ENCODE assay signal across 28 mouse cellular contexts in the genomic region with DNA sequence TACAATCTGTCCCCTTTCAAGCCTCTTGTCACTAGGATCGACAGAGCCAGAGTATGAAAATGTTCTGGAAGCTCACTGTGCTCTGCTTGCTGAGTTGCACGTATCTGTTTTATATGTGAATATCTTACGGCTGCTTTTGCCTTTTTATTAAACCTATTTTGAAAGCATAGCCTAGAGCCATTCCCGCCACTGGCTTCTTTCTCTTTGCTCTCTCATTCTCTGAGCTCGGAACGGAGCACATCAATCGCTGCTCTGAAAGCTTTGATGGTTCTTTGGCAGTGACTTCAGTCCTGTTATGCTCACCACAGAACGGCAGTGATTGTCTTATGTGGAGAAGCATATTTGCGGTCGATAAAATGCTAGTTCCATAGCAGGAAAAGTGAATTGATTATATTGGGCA.
DNase-seq lines count a peak whose midpoint lies in the region; ATAC-seq and TF ChIP-seq lines count a peak whose summit lies in the region.
"Had no signal": no experiment of that assay in that cellular context is flagged by ENCODE, and none has a peak within 500 bp of the region (broad histone marks: within the 10 kb centered on the region; RNA-seq: fewer than 3 reads in every experiment).

No protein-coding gene starts in this region.

- H3K9me3 ChIP-seq in embryonic facial prominence, embryonic 14.5 days (ENCODE audit: control insufficient read depth, low read length): 0 out of 2 replicates have a peak, but pooled peaks cover 3% of the 10 kb centered on the region
- no peaks in the 10 kb centered on the region for H3K9me3 ChIP-seq in embryonic facial prominence, embryonic 10.5 days
- H3K9me3 ChIP-seq in kidney, embryonic 16.5 days (ENCODE audit: low read length): no peaks in the 10 kb centered on the region
- H3K9me3 ChIP-seq in midbrain, embryonic 13.5 days: peaks cover 4% of the 10 kb centered on the region; the same call in 1 of the 2 replicates
- H3K9me3 ChIP-seq in midbrain, embryonic 11.5 days (ENCODE audit: control insufficient read depth, low read length): no peaks in the 10 kb centered on the region; the same call in 1 of the 2 replicates
- no peaks in the 10 kb centered on the region for H3K9me3 ChIP-seq in midbrain, postnatal 0 days (ENCODE audit: low read length)
- H3K9me3 ChIP-seq in liver, embryonic 12.5 days (replicated peaks): no peaks in the 10 kb centered on the region
- H3K9me3 ChIP-seq: hindbrain, embryonic 13.5 days; limb, embryonic 15.5 days had no signal

- ATAC-seq in embryonic facial prominence, embryonic 14.5 days (ENCODE audit: low read depth): no peak
- ATAC-seq in kidney, embryonic 16.5 days (ENCODE audit: low FRiP score, low TSS enrichment): no peak
- ATAC-seq in midbrain, embryonic 13.5 days: peak; percentile 70
- ATAC-seq in midbrain, embryonic 11.5 days (ENCODE audit: low FRiP score): no peak
- peak; percentile 68; the same call in 1 of the 2 replicates for ATAC-seq in midbrain, postnatal 0 days (ENCODE audit: low FRiP score)
- no peak for ATAC-seq in liver, embryonic 12.5 days
- ATAC-seq: activated CD4-positive, CD25-positive, alpha-beta regulatory T cell, adult 4 months; inflammation-experienced regulatory T-cells, adult 6 months had no signal

- H3K27me3 ChIP-seq in embryonic facial prominence, embryonic 14.5 days (replicated peaks; ENCODE audit: control insufficient read depth, insufficient read depth, low read length): no peaks in the 10 kb centered on the region
- H3K27me3 ChIP-seq in embryonic facial prominence, embryonic 10.5 days (replicated peaks; ENCODE audit: low read depth, poor library complexity, severe bottlenecking): no peaks in the 10 kb centered on the region
- H3K27me3 ChIP-seq in kidney, embryonic 16.5 days (ENCODE audit: insufficient read depth, low read length): no peaks in the 10 kb centered on the region
- H3K27me3 ChIP-seq in midbrain, embryonic 13.5 days: no peaks in the 10 kb centered on the region
- H3K27me3 ChIP-seq in midbrain, embryonic 11.5 days (ENCODE audit: control insufficient read depth, insufficient read depth, low read length): no peaks in the 10 kb centered on the region
- no peaks in the 10 kb centered on the region for H3K27me3 ChIP-seq in midbrain, postnatal 0 days (ENCODE audit: insufficient read depth, low read length)
- no peaks in the 10 kb centered on the region for H3K27me3 ChIP-seq in liver, embryonic 12.5 days (replicated peaks)
- H3K27me3 ChIP-seq: CH12.LX; embryonic facial prominence, embryonic 12.5 days; hindbrain, embryonic 13.5 days; limb, embryonic 15.5 days had no signal

- H3K36me3 ChIP-seq in embryonic facial prominence, embryonic 14.5 days (ENCODE audit: control insufficient read depth, insufficient read depth, low read length): no peaks in the 10 kb centered on the region
- no peaks in the 10 kb centered on the region for H3K36me3 ChIP-seq in embryonic facial prominence, embryonic 10.5 days (replicated peaks)
- H3K36me3 ChIP-seq in kidney, embryonic 16.5 days (ENCODE audit: insufficient read depth, low read length): no peaks in the 10 kb centered on the region
- no peaks in the 10 kb centered on the region for H3K36me3 ChIP-seq in midbrain, embryonic 13.5 days
- no peaks in the 10 kb centered on the region for H3K36me3 ChIP-seq in midbrain, embryonic 11.5 days (ENCODE audit: control insufficient read depth, insufficient read depth, low read length)
- no peaks in the 10 kb centered on the region for H3K36me3 ChIP-seq in midbrain, postnatal 0 days (ENCODE audit: insufficient read depth, low read length)
- H3K36me3 ChIP-seq in liver, embryonic 12.5 days: no peaks in the 10 kb centered on the region
- H3K36me3 ChIP-seq: embryonic facial prominence, embryonic 12.5 days; forebrain, embryonic 10.5 days; hindbrain, embryonic 13.5 days; limb, embryonic 15.5 days had no signal

- H3K4me1 ChIP-seq in embryonic facial prominence, embryonic 14.5 days (ENCODE audit: control insufficient read depth, insufficient read depth, low read length): no peaks in the 10 kb centered on the region
- H3K4me1 ChIP-seq in embryonic facial prominence, embryonic 10.5 days: no peaks in the 10 kb centered on the region
- no peaks in the 10 kb centered on the region for H3K4me1 ChIP-seq in kidney, embryonic 16.5 days (ENCODE audit: insufficient read depth, low read length)
- no peaks in the 10 kb centered on the region for H3K4me1 ChIP-seq in midbrain, embryonic 13.5 days (replicated peaks)
- H3K4me1 ChIP-seq in midbrain, embryonic 11.5 days (ENCODE audit: control insufficient read depth, insufficient read depth, low read length): no peaks in the 10 kb centered on the region
- no peaks in the 10 kb centered on the region for H3K4me1 ChIP-seq in midbrain, postnatal 0 days (ENCODE audit: insufficient read depth, low read length)
- H3K4me1 ChIP-seq in liver, embryonic 12.5 days: no peaks in the 10 kb centered on the region
- H3K4me1 ChIP-seq: embryonic facial prominence, embryonic 12.5 days; forebrain, embryonic 10.5 days; hindbrain, embryonic 13.5 days; limb, embryonic 15.5 days had no signal

- 49% methylated on average over 10 of the region's 10 CpGs for WGBS in embryonic facial prominence, embryonic 14.5 days
- 82% methylated on average over 10 of the region's 10 CpGs for WGBS in embryonic facial prominence, embryonic 10.5 days
- 72% methylated on average over 10 of the region's 10 CpGs for WGBS in kidney, embryonic 16.5 days
- 82% methylated on average over 10 of the region's 10 CpGs for WGBS in midbrain, embryonic 13.5 days
- 91% methylated on average over 10 of the region's 10 CpGs for WGBS in midbrain, embryonic 11.5 days
- 48% methylated on average over 10 of the region's 10 CpGs for WGBS in midbrain, postnatal 0 days
- 80% methylated on average over 10 of the region's 10 CpGs for WGBS in liver, embryonic 12.5 days (ENCODE audit: insufficient replicate concordance)

- H3K9ac ChIP-seq in embryonic facial prominence, embryonic 14.5 days (ENCODE audit: low read depth, low read length): no peak overlapping the region
- no peak overlapping the region for H3K9ac ChIP-seq in kidney, embryonic 16.5 days (replicated peaks; ENCODE audit: low read length)
- no peak overlapping the region for H3K9ac ChIP-seq in midbrain, embryonic 13.5 days (replicated peaks)
- no peak overlapping the region for H3K9ac ChIP-seq in midbrain, embryonic 11.5 days (ENCODE audit: low read length)
- no peak overlapping the region for H3K9ac ChIP-seq in midbrain, postnatal 0 days (replicated peaks; ENCODE audit: low read length, poor library complexity, severe bottlenecking)
- no peak overlapping the region for H3K9ac ChIP-seq in liver, embryonic 12.5 days
- H3K9ac ChIP-seq: embryonic facial prominence, embryonic 12.5 days; hindbrain, embryonic 13.5 days; limb, embryonic 15.5 days; liver, embryonic 14.5 days had no signal

- no peak for TF ChIP-seq CTCF in midbrain, postnatal 0 days (IDR thresholded peaks at IDR 0.05)

- H3K27ac ChIP-seq in embryonic facial prominence, embryonic 14.5 days (replicated peaks; ENCODE audit: low read depth, low read length): no peak overlapping the region
- H3K27ac ChIP-seq in embryonic facial prominence, embryonic 10.5 days (replicated peaks): no peak overlapping the region
- no peak overlapping the region for H3K27ac ChIP-seq in kidney, embryonic 16.5 days (ENCODE audit: low read length)
- no peak overlapping the region for H3K27ac ChIP-seq in midbrain, embryonic 13.5 days
- H3K27ac ChIP-seq in midbrain, embryonic 11.5 days (ENCODE audit: low read depth, low read length): no peak overlapping the region
- no peak overlapping the region for H3K27ac ChIP-seq in midbrain, postnatal 0 days (ENCODE audit: low read depth, low read length)
- no peak overlapping the region for H3K27ac ChIP-seq in liver, embryonic 12.5 days
- H3K27ac ChIP-seq: embryonic facial prominence, embryonic 12.5 days; forebrain, embryonic 10.5 days; hindbrain, embryonic 13.5 days; limb, embryonic 15.5 days; liver, embryonic 14.5 days had no signal

- no peak overlapping the region for H3K4me2 ChIP-seq in embryonic facial prominence, embryonic 14.5 days (ENCODE audit: low read depth, low read length)
- H3K4me2 ChIP-seq in kidney, embryonic 16.5 days (replicated peaks; ENCODE audit: low read depth, low read length): 0 out of 2 replicates have a peak overlapping the region, but pooled peaks have one; percentile 10
- no peak overlapping the region for H3K4me2 ChIP-seq in midbrain, embryonic 13.5 days (replicated peaks)
- H3K4me2 ChIP-seq in midbrain, embryonic 11.5 days: no peak overlapping the region
- H3K4me2 ChIP-seq in midbrain, postnatal 0 days (ENCODE audit: low read depth, low read length, poor library complexity, severe bottlenecking): no peak overlapping the region
- no peak overlapping the region for H3K4me2 ChIP-seq in liver, embryonic 12.5 days
- H3K4me2 ChIP-seq: embryonic facial prominence, embryonic 12.5 days; hindbrain, embryonic 13.5 days; limb, embryonic 15.5 days had no signal

- DNase-seq in embryonic facial prominence, embryonic 14.5 days (ENCODE audit: low spot score): peak; percentile 63
- no peak for DNase-seq in embryonic facial prominence, embryonic 10.5 days (ENCODE audit: low spot score)
- no peak for DNase-seq in kidney, postnatal 10 days
- no peak for DNase-seq in midbrain, embryonic 11.5 days (ENCODE audit: low spot score, missing footprints)
- no peak for DNase-seq in midbrain, postnatal 0 days (ENCODE audit: low spot score)
- DNase-seq: adrenal gland, adult 2 months; adrenal gland, postnatal 36 days; cerebellum, adult 9-10 months; cerebellum, postnatal 36 days; gastrocnemius, postnatal 10 days; heart, postnatal 14 days; kidney, adult 11 months; kidney, postnatal 36 days; lung, adult 2 months; right cerebral cortex, postnatal 4 days; thymus, adult 2 months; thymus, postnatal 36 days had no signal

- H3K4me3 ChIP-seq in embryonic facial prominence, embryonic 14.5 days (ENCODE audit: low read depth, low read length): no peak overlapping the region
- no peak overlapping the region for H3K4me3 ChIP-seq in embryonic facial prominence, embryonic 10.5 days
- no peak overlapping the region for H3K4me3 ChIP-seq in kidney, embryonic 16.5 days (ENCODE audit: low read length)
- H3K4me3 ChIP-seq in midbrain, embryonic 13.5 days (replicated peaks): no peak overlapping the region
- no peak overlapping the region for H3K4me3 ChIP-seq in midbrain, embryonic 11.5 days (ENCODE audit: low read depth, low read length)
- no peak overlapping the region for H3K4me3 ChIP-seq in midbrain, postnatal 0 days (ENCODE audit: low read depth, low read length)
- H3K4me3 ChIP-seq in liver, embryonic 12.5 days: no peak overlapping the region
- H3K4me3 ChIP-seq: embryonic facial prominence, embryonic 12.5 days; forebrain, embryonic 10.5 days; hindbrain, embryonic 13.5 days; limb, embryonic 15.5 days had no signal

Comparison
In these comparisons a context has a peak if more than half of its experiments do, and no peak if none do; other contexts are left out.
1. ATAC-seq: peak in midbrain, embryonic 13.5 days (single experiment) and midbrain, postnatal 0 days (single experiment); none in embryonic facial prominence, embryonic 14.5 days (single experiment), kidney, embryonic 16.5 days (single experiment), midbrain, embryonic 11.5 days (single experiment) and liver, embryonic 12.5 days (single experiment).